Mouse (Mus musculus): ENCODE measurements around the gene Pdk1. TPM values are rescaled to one million over a fixed set of nuclear protein-coding genes. Genes with fewer than 3 reads are reported as not detected.

Pdk1 gene
- polyA plus RNA-seq, 1 experiment from 2014 or later: 45.0 TPM

DNA sequence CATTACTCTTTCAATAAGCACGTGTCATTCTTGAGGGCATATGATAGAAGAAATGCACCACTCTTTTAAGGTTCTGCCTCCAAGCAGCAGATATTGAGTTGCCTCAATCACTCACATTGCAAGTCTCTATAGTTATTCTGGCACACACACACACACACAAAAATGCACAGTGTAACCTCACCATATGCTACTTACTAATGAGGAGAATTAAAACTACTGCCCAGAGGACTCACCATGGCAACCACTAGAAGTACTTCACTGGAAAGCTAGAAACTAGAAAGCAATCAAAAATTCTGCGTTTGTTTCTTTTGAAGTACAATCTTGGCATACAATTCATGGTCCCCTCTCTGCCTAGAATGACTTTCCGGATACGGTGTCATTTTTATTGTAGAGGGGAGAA is 78.2 kb downstream of the Pdk1 start:
- DNase-seq (ENCODE audit: low spot score) (no peak), ATAC-seq (replicated peaks; ENCODE audit: insufficient number of reproducible peaks, low FRiP score, low TSS enrichment, low read depth) (no peak)
- Histone ChIP-seq H3K4me2 (ENCODE audit: low read depth, low read length) (no peak overlapping the region), H3K36me3 (replicated peaks; ENCODE audit: control insufficient read depth, insufficient read depth, low read depth, low read length) (no peaks in the 10 kb centered on the region), H3K9me3 (replicated peaks; ENCODE audit: control insufficient read depth, low read length) (no peaks in the 10 kb centered on the region), H3K4me3 (ENCODE audit: low read depth, low read length) (no peak overlapping the region), H3K27me3 (ENCODE audit: control insufficient read depth, insufficient read depth, low read length) (no peaks in the 10 kb centered on the region), H3K27ac (replicated peaks; ENCODE audit: low read depth, low read length) (no peak overlapping the region), H3K4me1 (ENCODE audit: control insufficient read depth, insufficient read depth, low read length) (no peaks in the 10 kb centered on the region), H3K9ac (replicated peaks; ENCODE audit: low read length) (no peak overlapping the region)
- WGBS: 87% methylated on average over 4 of the region's 4 CpGs

Other genes with a start within 250 kb of the Pdk1 start
- gene Itga6, start 127.6 kb upstream of the Pdk1 start, polyA plus RNA-seq (2014; fragmentation: Nextera tagmentation; extraction: Ambion mirVana): 40.4 and 45.0 TPM in 2 replicates
- 2.0 and 3.6 TPM in 2 replicates for gene Rapgef4, start 108.0 kb downstream of the Pdk1 start, polyA plus RNA-seq (2014; fragmentation: Nextera tagmentation; extraction: Ambion mirVana)